In the genomic region with DNA sequence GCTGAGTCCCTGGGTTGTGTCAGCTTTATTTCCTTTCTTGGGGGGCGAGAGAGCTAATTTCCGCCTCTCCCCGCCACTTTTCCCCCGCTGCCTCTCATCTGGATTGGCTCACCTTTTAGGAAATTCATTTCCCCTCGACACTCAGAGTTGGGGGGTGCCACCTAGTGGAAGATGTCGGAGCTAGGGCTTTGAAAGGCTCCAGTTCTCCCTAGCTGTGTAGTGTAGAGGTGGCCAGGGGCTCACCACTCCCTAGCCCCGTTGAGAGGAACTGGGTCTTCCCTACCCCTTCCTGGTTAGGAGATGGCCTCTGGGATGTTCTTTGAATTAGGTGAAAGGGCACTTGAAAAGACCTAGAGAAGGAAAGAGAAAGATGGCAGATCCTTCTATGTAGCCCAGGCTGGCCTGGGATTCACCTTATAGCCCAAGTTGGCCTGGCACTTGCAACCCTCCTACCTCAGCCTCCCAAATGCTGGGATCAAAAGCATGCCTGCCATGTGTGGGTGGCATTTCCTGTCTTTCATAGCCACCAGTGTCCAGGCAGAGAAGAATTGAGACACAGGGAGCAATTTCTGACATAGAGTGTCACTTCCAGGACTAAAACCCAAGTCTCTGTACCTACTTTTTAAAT, we compare ENCODE assay signal across 8 mouse cellular contexts. TPM values are rescaled to one million over a fixed set of nuclear protein-coding genes. Genes with fewer than 3 reads are reported as not detected.
A peak's percentile ranks its signal among the peaks of the same experiment; 100 is the strongest.
DNase-seq lines count a peak whose midpoint lies in the region; ATAC-seq lines count a peak whose summit lies in the region.

No protein-coding gene starts in this region.

- H3K27ac ChIP-seq in embryonic facial prominence, embryonic 11.5 days (replicated peaks; ENCODE audit: low read depth, low read length), result peak overlapping the region; percentile 23
- peak overlapping the region; percentile 84 for H3K27ac ChIP-seq in liver, embryonic 12.5 days

- H3K27me3 ChIP-seq in embryonic facial prominence, embryonic 11.5 days (ENCODE audit: control insufficient read depth, insufficient read depth, low read length), result no peaks in the 10 kb centered on the region
- H3K27me3 ChIP-seq in liver, embryonic 12.5 days (replicated peaks), result peaks cover 32% of the 10 kb centered on the region

- peaks cover 2% of the 10 kb centered on the region; the same call in 1 of the 2 replicates for H3K36me3 ChIP-seq in embryonic facial prominence, embryonic 11.5 days (replicated peaks; ENCODE audit: control insufficient read depth, insufficient read depth, low read depth, low read length)
- H3K36me3 ChIP-seq in liver, embryonic 12.5 days, result peaks cover 15% of the 10 kb centered on the region

- no peaks in the 10 kb centered on the region; the same call in 1 of the 2 replicates for H3K4me1 ChIP-seq in embryonic facial prominence, embryonic 11.5 days (ENCODE audit: control insufficient read depth, insufficient read depth, low read length)
- H3K4me1 ChIP-seq in liver, embryonic 12.5 days, result peaks cover 41% of the 10 kb centered on the region

- WGBS in embryonic facial prominence, embryonic 11.5 days, result 3% methylated on average over 7 of the region's 7 CpGs
- 1% methylated on average over 7 of the region's 7 CpGs for WGBS in liver, embryonic 12.5 days (ENCODE audit: insufficient replicate concordance)

- H3K9me3 ChIP-seq in embryonic facial prominence, embryonic 11.5 days (replicated peaks; ENCODE audit: control insufficient read depth, low read length), result no peaks in the 10 kb centered on the region
- no peaks in the 10 kb centered on the region for H3K9me3 ChIP-seq in liver, embryonic 12.5 days (replicated peaks)

- H3K4me2 ChIP-seq in embryonic facial prominence, embryonic 11.5 days (ENCODE audit: low read depth, low read length), result peak overlapping the region; percentile 87
- peak overlapping the region; percentile 89 for H3K4me2 ChIP-seq in liver, embryonic 12.5 days

- peak overlapping the region; percentile 38 for H3K9ac ChIP-seq in embryonic facial prominence, embryonic 11.5 days (replicated peaks; ENCODE audit: low read length)
- H3K9ac ChIP-seq in liver, embryonic 12.5 days, result peak overlapping the region; percentile 70

- peak overlapping the region; percentile 44 for H3K4me3 ChIP-seq in embryonic facial prominence, embryonic 11.5 days (ENCODE audit: low read depth, low read length)
- H3K4me3 ChIP-seq in liver, embryonic 12.5 days, result peak overlapping the region; percentile 71

- no peak for ATAC-seq in embryonic facial prominence, embryonic 11.5 days (replicated peaks; ENCODE audit: insufficient number of reproducible peaks, low FRiP score, low TSS enrichment, low read depth)
- ATAC-seq in liver, embryonic 12.5 days, result peak; percentile 31; the same call in 1 of the 2 replicates

- peak; percentile 89 for DNase-seq in A20 (ENCODE audit: low read depth, low spot score)
- peak; percentile 72 for DNase-seq in adrenal gland, adult 8-10 months
- peak; percentile 92 for DNase-seq in embryonic facial prominence, embryonic 11.5 days (ENCODE audit: low spot score)
- DNase-seq in heart, adult 8-10 months (ENCODE audit: low spot score), result peak; percentile 87
- DNase-seq in kidney, adult 8-10 months, result peak; percentile 78 to 89
- peak; percentile 84 for DNase-seq in naive thymus-derived CD4-positive, alpha-beta T cell, adult 2 months (ENCODE audit: low read depth)
- DNase-seq in testis, postnatal 10 days (ENCODE audit: low spot score), result peak; percentile 84

RNA-seq across cellular contexts. Expression of a gene that starts 1.0 kb away (rescaled TPM):
- total RNA-seq in adrenal gland, adult 8-10 months (2022), result 100 to 1,000 TPM; 171 to 220 (median 202) TPM
- 38.8 and 52.0 TPM in 2 replicates for polyA plus RNA-seq in embryonic facial prominence, embryonic 11.5 days (2014; fragmentation: Nextera tagmentation; extraction: Ambion mirVana)
- total RNA-seq in heart, adult 8-10 months (2022), result 10 to 100 TPM; 76.5 to 84.8 (median 79.6) TPM
- polyA plus RNA-seq in liver, embryonic 12.5 days (2016; fragmentation: Nextera tagmentation; extraction: Ambion mirVana), result 55.8 and 58.1 TPM in 2 replicates

RNA-seq across cellular contexts. Expression of a gene that starts 16.4 kb away (rescaled TPM):
- total RNA-seq in adrenal gland, adult 8-10 months (2022), result 1 to 10 TPM; 3.8 to 6.2 (median 5.0) TPM
- 8.6 and 8.8 TPM in 2 replicates for polyA plus RNA-seq in embryonic facial prominence, embryonic 11.5 days (2014; fragmentation: Nextera tagmentation; extraction: Ambion mirVana)
- 1 to 10 TPM; 2.5 to 5.4 (median 3.6) TPM for total RNA-seq in heart, adult 8-10 months (2022)
- 1.3 and 1.9 TPM in 2 replicates for polyA plus RNA-seq in liver, embryonic 12.5 days (2016; fragmentation: Nextera tagmentation; extraction: Ambion mirVana)

RNA-seq across cellular contexts. Expression of a gene that starts 23.4 kb away (rescaled TPM):
- total RNA-seq in adrenal gland, adult 8-10 months (2022), result 100 to 1,000 TPM; 343 to 469 (median 379) TPM
- polyA plus RNA-seq in embryonic facial prominence, embryonic 11.5 days (2014; fragmentation: Nextera tagmentation; extraction: Ambion mirVana), result 168 and 185 TPM in 2 replicates
- total RNA-seq in heart, adult 8-10 months (2022), result 100 to 1,000 TPM; 174 to 204 (median 197) TPM
- polyA plus RNA-seq in liver, embryonic 12.5 days (2016; fragmentation: Nextera tagmentation; extraction: Ambion mirVana), result 365 and 367 TPM in 2 replicates

RNA-seq across cellular contexts. Expression of a gene that starts 37.9 kb away (rescaled TPM):
- 10 to 100 TPM; 53.9 to 83.9 (median 77.5) TPM for total RNA-seq in adrenal gland, adult 8-10 months (2022)
- 11.8 and 12.1 TPM in 2 replicates for polyA plus RNA-seq in embryonic facial prominence, embryonic 11.5 days (2014; fragmentation: Nextera tagmentation; extraction: Ambion mirVana)
- total RNA-seq in heart, adult 8-10 months (2022), result under 1 TPM in 1 of 4 experiments, not detected in 3; 0.16 TPM
- 1.9 and 2.1 TPM in 2 replicates for polyA plus RNA-seq in liver, embryonic 12.5 days (2016; fragmentation: Nextera tagmentation; extraction: Ambion mirVana)

RNA-seq across cellular contexts. Expression of a gene that starts 38.8 kb away (rescaled TPM):
- total RNA-seq in adrenal gland, adult 8-10 months (2022), result 1 to 10 TPM; 2.9 to 4.7 (median 4.1) TPM
- polyA plus RNA-seq in embryonic facial prominence, embryonic 11.5 days (2014; fragmentation: Nextera tagmentation; extraction: Ambion mirVana), result 4.4 and 4.5 TPM in 2 replicates
- total RNA-seq in heart, adult 8-10 months (2022), result 1 to 10 TPM; 3.4 to 7.2 (median 4.4) TPM
- 82.1 and 88.2 TPM in 2 replicates for polyA plus RNA-seq in liver, embryonic 12.5 days (2016; fragmentation: Nextera tagmentation; extraction: Ambion mirVana)
